Mouse (Mus musculus): ENCODE measurements around the gene Lrrc42. TPM values are rescaled to one million over a fixed set of nuclear protein-coding genes. Genes with fewer than 3 reads are reported as not detected.

The Lrrc42 gene
- polyA plus RNA-seq, 1 experiment from 2014 or later = 54.1 TPM

GRCm38 (mm10) chr4:107291611-107292272 is 38.4 kb upstream of the Lrrc42 start:
- no peaks in the 10 kb centered on the region for H3K9me3 ChIP-seq (ENCODE audit: control insufficient read depth, low read length)
- H3K9ac ChIP-seq = no peak overlapping the region
- no peak overlapping the region for H3K4me2 ChIP-seq (replicated peaks)
- no peaks in the 10 kb centered on the region for H3K4me1 ChIP-seq (replicated peaks; ENCODE audit: control insufficient read depth, insufficient read depth, low read length)
- no peaks in the 10 kb centered on the region for H3K27me3 ChIP-seq (ENCODE audit: control insufficient read depth, insufficient read depth, low read length)
- no peak overlapping the region for H3K4me3 ChIP-seq (replicated peaks; ENCODE audit: low read length)
- H3K27ac ChIP-seq = no peak overlapping the region
- no peaks in the 10 kb centered on the region for H3K36me3 ChIP-seq (replicated peaks; ENCODE audit: control insufficient read depth, insufficient read depth)
- WGBS = 81% methylated on average over 7 of the region's 7 CpGs
- ATAC-seq (ENCODE audit: low FRiP score) (no peak), DNase-seq (ENCODE audit: low spot score) (no peak)

- no peak overlapping the region for H3K4me2 ChIP-seq (replicated peaks)
- no peak overlapping the region for H3K4me3 ChIP-seq (replicated peaks; ENCODE audit: low read length)
- H3K9ac ChIP-seq = no peak overlapping the region
- H3K9me3 ChIP-seq (ENCODE audit: control insufficient read depth, low read length) = no peaks in the 10 kb centered on the region
- H3K27ac ChIP-seq = no peak overlapping the region
- ATAC-seq (ENCODE audit: low FRiP score) = no peak
- no peaks in the 10 kb centered on the region for H3K27me3 ChIP-seq (ENCODE audit: control insufficient read depth, insufficient read depth, low read length)
- H3K4me1 ChIP-seq (replicated peaks; ENCODE audit: control insufficient read depth, insufficient read depth, low read length) = no peaks in the 10 kb centered on the region
- DNase-seq (ENCODE audit: low spot score) = no peak
- no peaks in the 10 kb centered on the region for H3K36me3 ChIP-seq (replicated peaks; ENCODE audit: control insufficient read depth, insufficient read depth)
- 87% methylated on average over 2 of the region's 2 CpGs for WGBS
Observed at GRCm38 (mm10) chr4:107287517-107287916, 34.2 kb upstream of the Lrrc42 start.

GRCm38 (mm10) chr4:107286386-107286785 is 33.1 kb upstream of the Lrrc42 start:
- Histone ChIP-seq H3K9ac (no peak overlapping the region), H3K4me3 (replicated peaks; ENCODE audit: low read length) (no peak overlapping the region), H3K4me1 (replicated peaks; ENCODE audit: control insufficient read depth, insufficient read depth, low read length) (no peaks in the 10 kb centered on the region), H3K36me3 (replicated peaks; ENCODE audit: control insufficient read depth, insufficient read depth) (no peaks in the 10 kb centered on the region), H3K27ac (no peak overlapping the region), H3K4me2 (replicated peaks) (no peak overlapping the region), H3K27me3 (ENCODE audit: control insufficient read depth, insufficient read depth, low read length) (no peaks in the 10 kb centered on the region), H3K9me3 (ENCODE audit: control insufficient read depth, low read length) (no peaks in the 10 kb centered on the region)
- ATAC-seq (ENCODE audit: low FRiP score) = no peak
- 96% methylated on average over 8 of the region's 8 CpGs for WGBS
- no peak for DNase-seq (ENCODE audit: low spot score)

- no peak overlapping the region for H3K9ac ChIP-seq
- peaks cover 7% of the 10 kb centered on the region for H3K36me3 ChIP-seq (replicated peaks; ENCODE audit: control insufficient read depth, insufficient read depth)
- 82% methylated on average over 3 of the region's 3 CpGs for WGBS
- H3K4me2 ChIP-seq (replicated peaks) = no peak overlapping the region
- H3K27ac ChIP-seq = no peak overlapping the region
- DNase-seq (ENCODE audit: low spot score) (no peak), ATAC-seq (ENCODE audit: low FRiP score) (no peak)
- H3K4me3 ChIP-seq (replicated peaks; ENCODE audit: low read length) = no peak overlapping the region
- H3K9me3 ChIP-seq (ENCODE audit: control insufficient read depth, low read length) = no peaks in the 10 kb centered on the region
- no peaks in the 10 kb centered on the region for H3K27me3 ChIP-seq (ENCODE audit: control insufficient read depth, insufficient read depth, low read length)
- no peaks in the 10 kb centered on the region for H3K4me1 ChIP-seq (replicated peaks; ENCODE audit: control insufficient read depth, insufficient read depth, low read length)
Observed at GRCm38 (mm10) chr4:107285446-107286200, 32.3 kb upstream of the Lrrc42 start.

- no peak overlapping the region for H3K9ac ChIP-seq
- H3K4me1 ChIP-seq (replicated peaks; ENCODE audit: control insufficient read depth, insufficient read depth, low read length) = no peaks in the 10 kb centered on the region
- no peak overlapping the region for H3K4me2 ChIP-seq (replicated peaks)
- DNase-seq (ENCODE audit: low spot score) (no peak), ATAC-seq (ENCODE audit: low FRiP score) (no peak)
- H3K27me3 ChIP-seq (ENCODE audit: control insufficient read depth, insufficient read depth, low read length) = no peaks in the 10 kb centered on the region
- H3K9me3 ChIP-seq (ENCODE audit: control insufficient read depth, low read length) = no peaks in the 10 kb centered on the region
- no peak overlapping the region for H3K4me3 ChIP-seq (replicated peaks; ENCODE audit: low read length)
- WGBS = 77% methylated on average over 7 of the region's 7 CpGs
- peaks cover 15% of the 10 kb centered on the region for H3K36me3 ChIP-seq (replicated peaks; ENCODE audit: control insufficient read depth, insufficient read depth)
- H3K27ac ChIP-seq = no peak overlapping the region
Observed at GRCm38 (mm10) chr4:107280843-107281475, 27.6 kb upstream of the Lrrc42 start.

- no peak for ATAC-seq (ENCODE audit: low FRiP score)
- H3K4me3 ChIP-seq (replicated peaks; ENCODE audit: low read length) = no peak overlapping the region
- peaks cover 30% of the 10 kb centered on the region for H3K36me3 ChIP-seq (replicated peaks; ENCODE audit: control insufficient read depth, insufficient read depth)
- no peaks in the 10 kb centered on the region for H3K4me1 ChIP-seq (replicated peaks; ENCODE audit: control insufficient read depth, insufficient read depth, low read length)
- peak; percentile 35 for DNase-seq (ENCODE audit: low spot score)
- H3K9ac ChIP-seq = 0 out of 2 replicates have a peak overlapping the region, but pooled peaks have one; percentile 34
- no peaks in the 10 kb centered on the region for H3K27me3 ChIP-seq (ENCODE audit: control insufficient read depth, insufficient read depth, low read length)
- no peak overlapping the region for H3K27ac ChIP-seq
- H3K4me2 ChIP-seq (replicated peaks) = no peak overlapping the region
- H3K9me3 ChIP-seq (ENCODE audit: control insufficient read depth, low read length) = no peaks in the 10 kb centered on the region
- 10% methylated on average over 8 of the region's 8 CpGs for WGBS
Observed at GRCm38 (mm10) chr4:107278188-107278707, 24.9 kb upstream of the Lrrc42 start.

GRCm38 (mm10) chr4:107274511-107274910 is 21.2 kb upstream of the Lrrc42 start:
- Histone ChIP-seq H3K4me3 (replicated peaks; ENCODE audit: low read length) (no peak overlapping the region), H3K27me3 (ENCODE audit: control insufficient read depth, insufficient read depth, low read length) (no peaks in the 10 kb centered on the region), H3K27ac (no peak overlapping the region), H3K4me1 (replicated peaks; ENCODE audit: control insufficient read depth, insufficient read depth, low read length) (no peaks in the 10 kb centered on the region), H3K9ac (no peak overlapping the region), H3K36me3 (replicated peaks; ENCODE audit: control insufficient read depth, insufficient read depth) (peaks cover 17% of the 10 kb centered on the region; the same call in 1 of the 2 replicates), H3K9me3 (ENCODE audit: control insufficient read depth, low read length) (no peaks in the 10 kb centered on the region), H3K4me2 (replicated peaks) (no peak overlapping the region)
- 87% methylated on average over 5 of the region's 5 CpGs for WGBS
- DNase-seq (ENCODE audit: low spot score) (no peak), ATAC-seq (ENCODE audit: low FRiP score) (no peak)

GRCm38 (mm10) chr4:107273683-107274082 is 20.4 kb upstream of the Lrrc42 start:
- no peak overlapping the region for H3K27ac ChIP-seq
- ATAC-seq (ENCODE audit: low FRiP score) (no peak), DNase-seq (ENCODE audit: low spot score) (no peak)
- no peaks in the 10 kb centered on the region for H3K9me3 ChIP-seq (ENCODE audit: control insufficient read depth, low read length)
- peaks cover 17% of the 10 kb centered on the region; the same call in 1 of the 2 replicates for H3K36me3 ChIP-seq (replicated peaks; ENCODE audit: control insufficient read depth, insufficient read depth)
- H3K4me2 ChIP-seq (replicated peaks) = no peak overlapping the region
- H3K4me3 ChIP-seq (replicated peaks; ENCODE audit: low read length) = no peak overlapping the region
- no peak overlapping the region for H3K9ac ChIP-seq
- 87% methylated on average over 4 of the region's 4 CpGs for WGBS
- no peaks in the 10 kb centered on the region for H3K27me3 ChIP-seq (ENCODE audit: control insufficient read depth, insufficient read depth, low read length)
- no peaks in the 10 kb centered on the region for H3K4me1 ChIP-seq (replicated peaks; ENCODE audit: control insufficient read depth, insufficient read depth, low read length)

- no peak for DNase-seq (ENCODE audit: low spot score)
- no peak overlapping the region for H3K4me2 ChIP-seq (replicated peaks)
- ATAC-seq (ENCODE audit: low FRiP score) = no peak
- peaks cover 11% of the 10 kb centered on the region for H3K36me3 ChIP-seq (replicated peaks; ENCODE audit: control insufficient read depth, insufficient read depth)
- no peaks in the 10 kb centered on the region for H3K9me3 ChIP-seq (ENCODE audit: control insufficient read depth, low read length)
- no peak overlapping the region for H3K27ac ChIP-seq
- H3K9ac ChIP-seq = no peak overlapping the region
- H3K4me1 ChIP-seq (replicated peaks; ENCODE audit: control insufficient read depth, insufficient read depth, low read length) = peaks cover 6% of the 10 kb centered on the region; the same call in 1 of the 2 replicates
- H3K4me3 ChIP-seq (replicated peaks; ENCODE audit: low read length) = no peak overlapping the region
- no peaks in the 10 kb centered on the region for H3K27me3 ChIP-seq (ENCODE audit: control insufficient read depth, insufficient read depth, low read length)
- 82% methylated on average over 4 of the region's 4 CpGs for WGBS
Observed at GRCm38 (mm10) chr4:107260001-107260400, 6.7 kb upstream of the Lrrc42 start.
